Mouse (Mus musculus): ENCODE measurements around the gene Bmpr1b.

GRCm38 (mm10) chr3:141948506-141948905 lies 220.7 kb downstream of the Bmpr1b start:
- TF ChIP-seq CTCF (IDR thresholded peaks at IDR 0.05) (no peak), EP300 (IDR thresholded peaks at IDR 0.05) (no peak)

All from lung, postnatal 0 days (tissue).